Mouse (Mus musculus) forebrain, embryonic 15.5 days (tissue): ENCODE results near the gene Abcd3. TPM values are rescaled to one million over a fixed set of nuclear protein-coding genes. Genes with fewer than 3 reads are reported as not detected.
A peak's percentile ranks its signal among the peaks of the same experiment; 100 is the strongest.

Source experiments
- ATAC-seq: fragments of 200-750 bp; cut with Nextera tagmentation; replicated peaks from 2 replicates; pipeline ENCODE4 v1.8.0; 2017; ENCODE audit warnings: mild to moderate bottlenecking, moderate TSS enrichment, moderate library complexity
- H3K27ac ChIP-seq: fragments of 300-500 bp; sonication (generic); replicated peaks from 2 replicates; pipeline ENCODE4 v1.5.1; 2015; ENCODE audit warnings: mild to moderate bottlenecking, inconsistent platforms
- H3K27me3 ChIP-seq: fragments of 300-500 bp; sonication (generic); 2 replicates; pipeline ENCODE4 v1.6.1; 2015; ENCODE audit warnings: inconsistent platforms
- H3K36me3 ChIP-seq: fragments of 300-500 bp; sonication (generic); 2 replicates; pipeline ENCODE4 v1.6.1; 2015; ENCODE audit warnings: mild to moderate bottlenecking, inconsistent platforms
- H3K4me1 ChIP-seq: fragments of 300-500 bp; sonication (generic); 2 replicates; pipeline ENCODE4 v1.6.1; 2015; ENCODE audit warnings: inconsistent platforms
- H3K4me2 ChIP-seq: fragments of 300-500 bp; sonication (generic); replicated peaks from 2 replicates; pipeline ENCODE4 v1.6.1; 2015; ENCODE audit warnings: mild to moderate bottlenecking, inconsistent platforms
- H3K4me3 ChIP-seq: fragments of 300-500 bp; sonication (generic); 2 replicates; pipeline ENCODE4 v1.5.1; 2015; ENCODE audit warnings: mild to moderate bottlenecking, inconsistent platforms
- H3K9ac ChIP-seq: fragments of 300-500 bp; sonication (generic); replicated peaks from 2 replicates; pipeline ENCODE4 v1.6.1; 2015; ENCODE audit warnings: mild to moderate bottlenecking, inconsistent platforms
- H3K9me3 ChIP-seq: fragments of 300-500 bp; sonication (generic); 2 replicates; pipeline ENCODE4 v1.6.1; 2016; ENCODE audit warnings: inconsistent platforms
- WGBS: fragments of 180-500 bp; shearing (Covaris S2); methylation state at CpG from one replicate; pipeline ENCODE4 v1.1.7; 2015; ENCODE audit warnings: mixed read lengths; 5-methylcytosine and 5-hydroxymethylcytosine counted together
- polyA plus RNA-seq: library from polyadenylated mRNA; unstranded; fragments of >200 nt; fragmentation: Nextera tagmentation; extraction: Ambion mirVana; gene quantifications from 2 replicates; pipeline ENCODE4 v1.2.1, GENCODE M21; 2015

The Abcd3 gene
- polyA plus RNA-seq, 1 experiment from 2014 or later = 70.3 TPM

DNA sequence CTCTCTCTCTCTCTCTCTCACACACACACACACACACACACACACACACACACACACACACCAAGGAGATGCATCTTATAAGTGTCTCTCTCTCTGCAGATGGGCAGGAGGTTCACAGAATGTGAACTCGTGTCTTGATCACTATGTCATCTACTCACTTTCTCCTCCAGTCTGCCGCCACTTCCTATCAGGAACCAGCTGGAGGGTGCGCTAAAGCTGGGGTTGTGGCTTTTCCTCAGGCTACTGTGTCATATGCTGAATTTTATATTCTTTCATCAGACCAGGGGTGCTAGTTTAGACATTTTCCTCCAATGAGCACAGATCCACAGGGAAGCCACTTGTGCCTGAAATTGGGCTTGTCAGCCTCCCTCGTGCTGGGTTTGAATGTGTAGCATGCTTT is 85.4 kb downstream of the Abcd3 start:
- Histone ChIP-seq H3K27ac (no peak overlapping the region), H3K4me1 (peaks cover 6% of the 10 kb centered on the region; the same call in 1 of the 2 replicates), H3K36me3 (0 out of 2 replicates have a peak, but pooled peaks cover 6% of the 10 kb centered on the region), H3K9ac (no peak overlapping the region), H3K4me2 (no peak overlapping the region), H3K9me3 (no peaks in the 10 kb centered on the region), H3K27me3 (no peaks in the 10 kb centered on the region), H3K4me3 (no peak overlapping the region)
- ATAC-seq = no peak
- WGBS = 73% methylated on average over 4 of the region's 4 CpGs

DNA sequence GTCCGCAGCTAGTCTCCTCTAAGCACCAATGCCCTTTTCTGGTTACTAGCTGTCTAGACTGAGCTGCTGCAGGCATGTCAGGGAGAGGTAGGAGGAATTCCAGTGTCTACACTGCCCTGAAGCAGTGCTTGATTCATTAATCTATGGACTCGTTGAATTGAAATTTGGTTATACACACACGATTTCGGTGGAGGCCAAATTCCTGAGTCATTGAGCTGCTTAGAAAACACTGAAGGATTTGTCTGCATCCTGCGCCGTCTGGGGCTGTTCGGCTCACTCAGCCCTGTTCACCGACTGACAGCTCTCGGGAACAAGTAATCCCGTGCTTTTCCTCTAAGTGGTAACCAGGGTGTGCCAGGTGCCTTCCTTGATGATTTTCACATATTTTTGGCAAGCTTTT is 89.5 kb downstream of the Abcd3 start:
- Histone ChIP-seq H3K9me3 (no peaks in the 10 kb centered on the region), H3K4me2 (no peak overlapping the region), H3K27ac (no peak overlapping the region), H3K4me1 (peaks cover 34% of the 10 kb centered on the region), H3K27me3 (no peaks in the 10 kb centered on the region), H3K4me3 (no peak overlapping the region), H3K9ac (no peak overlapping the region), H3K36me3 (no peaks in the 10 kb centered on the region)
- WGBS = 61% methylated on average over 10 of the region's 10 CpGs
- no peak for ATAC-seq

DNA sequence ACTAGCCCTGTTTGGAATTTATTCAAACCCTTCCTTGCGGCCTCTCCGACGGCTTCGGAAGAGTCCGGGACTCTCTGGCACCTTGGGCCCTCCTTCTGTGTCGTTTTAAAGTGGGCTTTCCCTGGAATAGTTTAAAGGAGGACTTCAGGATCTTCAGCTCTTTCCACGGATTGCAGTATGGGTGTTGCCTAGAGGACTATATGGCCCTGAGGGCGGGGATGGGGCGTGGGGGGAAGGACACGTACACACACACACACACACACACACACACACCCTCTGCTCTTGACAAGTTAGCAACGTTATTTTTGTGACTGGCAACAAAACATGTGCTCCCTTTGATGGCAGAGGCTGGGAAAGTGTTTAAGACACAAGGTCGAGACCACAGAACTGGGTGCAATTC is 90.5 kb downstream of the Abcd3 start:
- WGBS = 29% methylated on average over 12 of the region's 12 CpGs
- ATAC-seq = no peak
- no peak overlapping the region for H3K9ac ChIP-seq

DNA sequence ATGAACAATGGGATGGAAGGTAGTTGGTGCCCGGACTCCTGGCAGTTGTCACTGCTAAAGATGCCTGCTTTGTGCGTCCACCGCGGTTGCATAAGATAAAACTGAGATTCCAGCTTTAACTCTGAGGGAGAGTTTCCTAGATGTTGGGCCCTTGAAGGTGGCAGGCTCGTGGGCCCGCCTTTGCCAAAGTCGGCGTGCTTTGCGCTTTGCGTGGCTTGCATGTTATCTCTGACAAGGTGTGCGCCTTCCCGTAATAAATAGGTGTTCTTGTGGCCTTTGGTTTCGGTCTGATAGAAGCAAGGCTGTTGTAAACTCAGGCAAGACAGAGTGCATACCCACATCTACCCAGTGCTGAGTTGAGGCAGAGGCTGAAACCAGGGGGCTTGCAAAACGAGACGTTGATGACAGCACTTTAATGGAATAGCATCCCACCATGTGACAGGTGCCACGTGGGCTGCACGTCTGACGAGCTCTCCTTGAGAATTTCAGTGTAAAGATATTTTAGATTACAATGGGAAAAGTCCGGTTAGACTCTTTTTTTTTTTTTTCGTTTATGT is 91.1 kb downstream of the Abcd3 start:
- H3K9me3 ChIP-seq = no peaks in the 10 kb centered on the region
- H3K36me3 ChIP-seq = no peaks in the 10 kb centered on the region
- H3K27me3 ChIP-seq = no peaks in the 10 kb centered on the region
- 4% methylated on average over 20 of the region's 20 CpGs for WGBS
- peak overlapping the region; percentile 88 for H3K4me2 ChIP-seq
- H3K4me3 ChIP-seq = peak overlapping the region; percentile 84
- ATAC-seq = peak; percentile 53
- H3K4me1 ChIP-seq = peaks cover 34% of the 10 kb centered on the region
- peak overlapping the region; percentile 70 for H3K9ac ChIP-seq
- peak overlapping the region; percentile 52; the same call in 1 of the 2 replicates for H3K27ac ChIP-seq

More for the DNA sequence above, 90.5 kb downstream of the Abcd3 start:
- Histone ChIP-seq H3K9me3 (no peaks in the 10 kb centered on the region), H3K27ac (no peak overlapping the region), H3K4me1 (peaks cover 34% of the 10 kb centered on the region), H3K27me3 (no peaks in the 10 kb centered on the region), H3K36me3 (no peaks in the 10 kb centered on the region), H3K4me3 (peak overlapping the region; percentile 84), H3K4me2 (peak overlapping the region; percentile 88)

DNA sequence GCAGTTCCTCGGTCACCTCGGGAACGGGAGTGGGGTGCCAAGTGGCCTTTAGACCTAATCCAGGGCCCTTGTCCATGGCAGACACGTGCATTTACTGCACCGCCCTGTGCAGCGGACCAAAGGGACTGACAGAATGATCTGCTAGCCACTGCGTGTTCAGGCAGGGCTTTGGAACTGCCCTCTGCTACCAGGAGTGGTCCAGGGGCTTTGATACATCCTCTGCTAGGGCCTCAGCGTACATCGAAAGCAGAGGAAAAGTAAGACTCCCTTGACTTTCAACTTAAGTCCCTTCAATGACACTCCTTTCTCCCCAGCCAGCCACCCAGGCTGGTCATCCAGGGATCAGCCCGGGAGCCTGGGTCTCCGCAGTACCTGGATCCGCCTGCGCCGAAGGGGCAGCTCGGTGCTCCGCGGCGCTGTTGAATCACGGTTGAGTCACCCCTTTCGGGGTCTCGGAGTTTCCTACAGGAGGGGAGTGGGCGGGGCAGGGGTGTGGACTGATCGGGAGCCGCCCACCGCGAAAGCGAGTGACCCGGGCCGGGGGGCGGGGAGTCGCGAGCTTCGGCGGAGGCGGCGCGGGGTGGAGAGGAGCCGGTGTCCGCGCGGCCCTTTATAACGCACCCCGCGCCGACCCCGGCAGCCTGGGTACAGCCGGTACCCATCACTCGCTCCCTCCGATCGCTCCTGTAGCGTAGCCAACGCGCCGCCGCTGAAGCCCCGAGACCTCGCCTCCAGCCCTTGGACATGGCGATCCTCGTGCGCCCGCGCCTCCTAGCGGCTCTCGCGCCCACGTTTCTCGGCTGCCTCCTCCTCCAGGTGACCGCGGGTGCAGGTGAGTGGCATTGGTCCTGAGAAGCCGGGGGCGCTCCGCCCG is 91.9 kb downstream of the Abcd3 start, which contains the start of gene F3:
Gene F3, plus strand, starts transcription at position 567 of the 874 bp plus-strand sequence.
- H3K9ac ChIP-seq = peak within 1 kb of the TSS; percentile 70
- under 1% methylated on average over 69 of the region's 73 CpGs for WGBS
- H3K36me3 ChIP-seq = no peaks in the 10 kb centered on the region
- H3K27ac ChIP-seq = peak within 1 kb of the TSS; percentile 52; the same call in 1 of the 2 replicates
- peak within 1 kb of the TSS; percentile 88 for H3K4me2 ChIP-seq
- H3K9me3 ChIP-seq = no peaks in the 10 kb centered on the region
- peaks cover 34% of the 10 kb centered on the region for H3K4me1 ChIP-seq
- ATAC-seq = peak; percentile 82
- peak within 1 kb of the TSS; percentile 84 for H3K4me3 ChIP-seq
- H3K27me3 ChIP-seq = no peaks in the 10 kb centered on the region

DNA sequence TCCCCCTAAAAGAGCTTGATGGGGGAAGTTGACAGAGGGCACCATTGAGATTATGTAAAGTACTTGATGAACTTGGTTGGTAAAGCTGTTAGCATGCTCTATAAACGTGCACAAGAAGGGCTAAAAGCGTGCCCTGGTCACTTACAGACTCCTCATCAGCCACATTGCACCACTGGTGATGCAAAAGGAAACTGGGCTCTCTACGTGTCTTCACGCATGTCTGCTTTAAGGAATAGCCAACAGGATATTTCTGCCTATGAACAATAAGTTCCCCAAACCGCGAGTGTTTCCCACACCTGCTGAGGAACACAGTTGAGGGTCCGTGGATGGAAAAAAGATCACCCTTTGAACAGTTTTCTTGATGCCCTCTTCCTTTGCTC is 93.4 kb downstream of the Abcd3 start:
- no peak overlapping the region for H3K9ac ChIP-seq
- no peaks in the 10 kb centered on the region for H3K27me3 ChIP-seq
- 56% methylated on average over 7 of the region's 7 CpGs for WGBS
- no peaks in the 10 kb centered on the region for H3K36me3 ChIP-seq
- H3K9me3 ChIP-seq = no peaks in the 10 kb centered on the region
- no peak overlapping the region for H3K4me3 ChIP-seq
- H3K4me2 ChIP-seq = no peak overlapping the region
- ATAC-seq = no peak
- H3K4me1 ChIP-seq = peaks cover 34% of the 10 kb centered on the region
- no peak overlapping the region for H3K27ac ChIP-seq

DNA sequence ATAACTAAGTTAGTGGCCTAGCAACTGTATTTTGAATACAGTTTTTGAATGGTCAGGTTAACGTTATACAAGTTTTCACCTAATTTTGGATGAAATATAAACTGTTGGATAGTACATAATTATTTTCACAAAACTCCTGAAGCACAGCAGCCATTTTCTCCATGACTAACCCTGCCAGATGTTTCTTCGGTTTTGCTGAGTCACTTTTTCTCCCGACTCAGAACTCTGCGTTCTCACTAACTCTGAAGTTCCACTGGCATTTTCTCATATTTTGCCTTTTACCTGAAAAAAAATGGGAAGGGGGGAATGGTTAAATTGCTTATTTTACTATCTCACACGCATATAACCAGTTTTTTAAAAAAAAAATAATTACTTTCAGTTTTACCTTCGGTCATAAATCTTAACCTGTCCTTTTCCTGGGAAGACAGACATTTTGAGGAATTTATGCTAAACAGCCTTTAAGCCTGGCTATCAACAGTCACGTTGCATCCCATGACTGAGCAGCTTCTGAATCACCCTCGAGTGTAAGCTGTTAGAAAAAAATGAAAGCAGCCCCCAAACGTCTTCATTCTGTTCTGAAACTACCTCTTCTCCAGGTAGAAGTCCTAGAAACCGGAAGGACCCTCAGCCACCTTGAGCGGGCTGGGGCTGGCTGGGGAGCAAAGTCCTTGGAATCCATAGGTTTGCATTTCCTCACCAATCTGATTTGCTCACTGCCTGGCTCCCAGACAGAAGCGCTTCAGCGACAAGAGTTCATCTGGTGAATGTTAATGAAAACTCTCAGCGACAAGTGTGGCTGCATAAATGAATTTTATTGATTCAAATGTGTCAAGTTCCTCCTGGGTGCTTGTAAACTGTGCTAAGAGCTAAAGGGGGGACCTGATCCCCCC is 94.1 kb downstream of the Abcd3 start:
- Histone ChIP-seq H3K9me3 (no peaks in the 10 kb centered on the region), H3K4me2 (peak overlapping the region; percentile 23; the same call in 1 of the 2 replicates), H3K27ac (0 out of 2 replicates have a peak overlapping the region, but pooled peaks have one; percentile 9), H3K4me3 (no peak overlapping the region), H3K36me3 (no peaks in the 10 kb centered on the region), H3K9ac (no peak overlapping the region), H3K27me3 (no peaks in the 10 kb centered on the region), H3K4me1 (peaks cover 34% of the 10 kb centered on the region)
- WGBS = 48% methylated on average over 14 of the region's 14 CpGs
- no peak for ATAC-seq

DNA sequence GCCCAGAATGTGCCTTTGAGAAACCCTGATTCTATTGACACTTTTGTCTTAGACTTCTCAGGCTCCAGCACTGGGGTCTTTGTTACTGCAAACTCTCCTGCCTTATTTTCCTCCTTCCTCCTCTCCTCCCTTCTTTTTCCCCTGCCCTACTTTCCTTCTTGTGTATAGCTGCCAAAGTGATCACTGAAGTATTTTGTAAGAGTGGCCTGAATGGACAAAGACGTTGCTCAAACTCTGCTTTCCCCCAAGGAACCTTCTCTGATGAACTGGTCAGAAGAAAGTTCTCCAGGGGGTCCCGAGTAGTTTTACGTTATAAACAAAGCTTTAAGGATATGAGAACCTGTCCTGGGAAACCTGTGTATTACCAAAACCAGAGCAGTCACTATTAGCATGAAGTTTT is 95.4 kb downstream of the Abcd3 start:
- no peaks in the 10 kb centered on the region for H3K36me3 ChIP-seq
- no peak for ATAC-seq
- H3K4me1 ChIP-seq = peaks cover 29% of the 10 kb centered on the region
- H3K9ac ChIP-seq = no peak overlapping the region
- no peak overlapping the region for H3K27ac ChIP-seq
- H3K4me3 ChIP-seq = no peak overlapping the region
- H3K9me3 ChIP-seq = no peaks in the 10 kb centered on the region
- no peaks in the 10 kb centered on the region for H3K27me3 ChIP-seq
- no peak overlapping the region for H3K4me2 ChIP-seq
- 54% methylated on average over 3 of the region's 3 CpGs for WGBS

DNA sequence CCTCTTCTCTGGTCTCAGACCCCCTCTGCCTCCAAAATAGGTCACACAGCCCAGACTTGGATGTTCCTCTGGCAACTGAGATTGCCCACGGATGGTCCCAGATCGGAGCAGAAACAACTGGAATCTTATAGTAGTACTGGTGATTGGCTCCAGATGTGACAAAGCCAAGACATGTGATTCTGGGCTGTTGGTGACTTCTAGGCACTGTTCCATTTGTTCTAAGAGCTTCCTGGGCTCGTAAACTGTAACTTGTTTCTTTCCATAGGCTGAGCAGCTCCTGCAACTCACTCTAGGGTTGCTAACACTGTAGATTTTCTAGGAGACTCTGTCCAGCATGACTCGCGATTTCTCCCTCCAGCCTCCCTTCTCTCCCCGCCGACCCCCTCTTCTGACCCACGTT is 96.4 kb downstream of the Abcd3 start:
- no peaks in the 10 kb centered on the region for H3K36me3 ChIP-seq
- no peak for ATAC-seq
- H3K9me3 ChIP-seq = no peaks in the 10 kb centered on the region
- H3K4me1 ChIP-seq = peaks cover 19% of the 10 kb centered on the region
- H3K4me3 ChIP-seq = no peak overlapping the region
- WGBS = 83% methylated on average over 8 of the region's 8 CpGs
- no peak overlapping the region for H3K4me2 ChIP-seq
- H3K27ac ChIP-seq = no peak overlapping the region
- no peaks in the 10 kb centered on the region for H3K27me3 ChIP-seq
- no peak overlapping the region for H3K9ac ChIP-seq

DNA sequence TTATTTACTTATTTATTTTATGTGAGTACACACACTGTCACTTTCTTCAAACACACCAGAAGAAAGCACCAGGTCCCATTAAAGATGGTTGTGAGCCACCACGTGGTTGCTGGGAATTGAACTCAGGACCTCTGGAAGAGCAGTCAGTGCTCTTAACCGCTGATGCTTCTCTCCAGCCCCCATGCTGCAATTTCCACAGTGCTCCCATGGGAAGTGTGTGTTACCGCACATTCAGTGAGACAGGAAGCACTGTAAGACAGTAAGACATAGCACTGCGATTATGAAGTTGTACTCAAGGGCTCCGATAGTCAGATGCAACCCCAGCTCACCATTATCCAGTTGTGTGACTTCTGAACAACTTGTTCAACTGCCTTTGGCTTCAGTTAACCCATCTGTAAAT is 98.6 kb downstream of the Abcd3 start:
- Histone ChIP-seq H3K4me3 (no peak overlapping the region), H3K4me2 (no peak overlapping the region), H3K9me3 (no peaks in the 10 kb centered on the region), H3K9ac (no peak overlapping the region), H3K36me3 (no peaks in the 10 kb centered on the region), H3K4me1 (peaks cover 8% of the 10 kb centered on the region), H3K27me3 (no peaks in the 10 kb centered on the region), H3K27ac (no peak overlapping the region)
- no peak for ATAC-seq
- 87% methylated on average over 5 of the region's 5 CpGs for WGBS

DNA sequence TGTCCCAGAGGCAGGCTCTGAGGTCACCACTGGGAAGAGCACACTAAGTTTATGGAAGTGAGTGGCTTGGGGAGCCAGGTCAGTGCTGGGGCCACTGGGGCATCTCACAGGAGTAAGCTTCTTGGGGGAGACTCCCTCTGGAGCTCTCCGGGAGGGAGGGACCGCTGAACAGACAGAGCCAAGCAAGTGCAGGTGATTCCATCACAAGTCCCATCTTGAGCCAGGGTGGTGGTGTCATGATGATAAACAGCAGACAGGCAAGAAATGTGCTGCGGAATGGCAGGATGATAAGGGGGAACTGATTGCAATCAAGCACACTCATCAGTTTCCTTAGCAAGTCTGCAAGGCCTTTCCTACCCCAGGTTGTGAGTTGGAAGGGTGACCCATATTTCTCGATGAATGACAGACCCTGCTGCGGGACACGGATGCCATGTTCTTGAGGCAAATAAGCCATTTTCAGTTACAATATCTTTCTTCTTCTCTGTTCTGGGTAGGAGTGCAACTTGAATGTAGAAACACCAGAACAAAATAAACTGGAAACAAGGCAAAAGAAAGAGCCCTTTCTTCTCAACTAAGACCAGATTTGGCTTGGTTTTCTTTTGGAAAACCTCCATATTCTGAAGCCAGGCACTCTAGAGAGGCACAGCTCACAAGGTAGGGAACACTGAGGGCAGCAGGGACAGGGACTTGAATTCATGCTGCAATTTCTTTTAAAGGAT is 99.2 kb downstream of the Abcd3 start:
- H3K4me2 ChIP-seq = no peak overlapping the region
- H3K9me3 ChIP-seq = no peaks in the 10 kb centered on the region
- H3K27ac ChIP-seq = no peak overlapping the region
- no peak overlapping the region for H3K4me3 ChIP-seq
- H3K4me1 ChIP-seq = peaks cover 4% of the 10 kb centered on the region; the same call in 1 of the 2 replicates
- WGBS = 72% methylated on average over 6 of the region's 6 CpGs
- no peak overlapping the region for H3K9ac ChIP-seq
- no peak for ATAC-seq
- no peaks in the 10 kb centered on the region for H3K36me3 ChIP-seq
- H3K27me3 ChIP-seq = no peaks in the 10 kb centered on the region
